Mouse (Mus musculus) myocyte (in vitro differentiated cells): ENCODE measurements around the gene Trit1.

Experiments used
- E2F4 ChIP-seq: IDR thresholded peaks from one replicate; pipeline ENCODE4 v1.6.1; 2011; ENCODE audit warnings: mild to moderate bottlenecking, control low read depth, moderate library complexity; ENCODE audit not compliant: insufficient read depth
- MAX ChIP-seq: IDR thresholded peaks from one replicate; pipeline ENCODE4 v1.6.1; 2011; ENCODE audit warnings: low read depth, mild to moderate bottlenecking, control low read depth
- MYOG ChIP-seq, 3 experiments: IDR thresholded peaks; one replicate each; pipeline ENCODE4 v1.6.1; 2011; ENCODE audit warnings: control low read depth in 2 of 3, low read depth in 2 of 3, mild to moderate bottlenecking in 2 of 3; ENCODE audit not compliant: insufficient read length in 2 of 3, control insufficient read depth in 1 of 3, insufficient read depth in 1 of 3
- POLR2A ChIP-seq: IDR thresholded peaks from one replicate; pipeline ENCODE4 v1.6.1; 2011; ENCODE audit warnings: low read depth, mild to moderate bottlenecking, control low read depth, moderate library complexity; ENCODE audit not compliant: insufficient read length
- POLR2AphosphoS2 ChIP-seq: IDR thresholded peaks from one replicate; pipeline ENCODE4 v1.6.1; 2011; ENCODE audit warnings: low read depth, control low read depth; ENCODE audit not compliant: insufficient read length
- TCF12 ChIP-seq: IDR thresholded peaks from one replicate; pipeline ENCODE4 v1.6.1; 2011; ENCODE audit warnings: mild to moderate bottlenecking, control low read depth; ENCODE audit not compliant: poor library complexity, insufficient read depth, severe bottlenecking
- USF1 ChIP-seq: IDR thresholded peaks from one replicate; pipeline ENCODE4 v1.6.1; 2011; ENCODE audit warnings: low read depth, mild to moderate bottlenecking, control low read depth, moderate library complexity

DNA sequence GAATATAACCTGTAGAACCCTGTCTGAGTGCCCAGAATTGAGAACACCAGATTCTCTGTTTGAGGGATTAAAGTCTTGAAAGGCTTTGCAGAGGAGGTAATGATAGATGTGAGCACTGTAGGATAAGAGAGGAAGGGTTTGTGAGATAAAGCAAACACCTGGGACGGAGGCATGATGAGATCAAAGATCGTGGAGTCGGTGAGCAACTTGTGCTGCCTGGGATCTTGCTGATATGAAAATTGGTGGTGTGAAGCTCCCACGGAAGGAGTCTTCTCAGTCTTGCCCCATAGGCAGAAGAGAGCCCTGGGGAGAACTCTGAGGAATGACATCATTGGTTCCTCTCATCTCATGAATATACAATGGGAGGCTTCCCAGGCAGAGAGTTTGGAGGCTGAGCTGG lies 48.3 kb upstream of the Trit1 start:
- TF ChIP-seq POLR2A (no peak), E2F4 (no peak), POLR2AphosphoS2 (no peak), MAX (no peak), MYOG (IDR thresholded peaks at IDR 0.05; ENCODE audit: control insufficient read depth in 1 of 3, insufficient read depth in 1 of 3, insufficient read length in 2 of 3, low read depth in 2 of 3) (no peak), USF1 (no peak), TCF12 (no peak)
